Mouse (Mus musculus) C2C12 (cell line): ENCODE data around the gene Akap8.

ENCODE experiments used
- CTCF ChIP-seq: IDR thresholded peaks from one replicate; pipeline ENCODE4 v1.5.1; 2011; ENCODE audit not compliant: control insufficient read depth, insufficient read depth, insufficient read length
- MAX ChIP-seq: IDR thresholded peaks from one replicate; pipeline ENCODE4 v1.6.1; 2011; ENCODE audit warnings: mild to moderate bottlenecking, control low read depth
- MYOD1 ChIP-seq: IDR thresholded peaks from one replicate; pipeline ENCODE4 v1.6.1; 2011; ENCODE audit warnings: low read depth; ENCODE audit not compliant: control insufficient read depth, insufficient read length
- MYOG ChIP-seq: IDR thresholded peaks from one replicate; pipeline ENCODE4 v1.6.1; 2011; ENCODE audit not compliant: control insufficient read depth, insufficient read length; ENCODE audit errors: extremely low read depth

DNA sequence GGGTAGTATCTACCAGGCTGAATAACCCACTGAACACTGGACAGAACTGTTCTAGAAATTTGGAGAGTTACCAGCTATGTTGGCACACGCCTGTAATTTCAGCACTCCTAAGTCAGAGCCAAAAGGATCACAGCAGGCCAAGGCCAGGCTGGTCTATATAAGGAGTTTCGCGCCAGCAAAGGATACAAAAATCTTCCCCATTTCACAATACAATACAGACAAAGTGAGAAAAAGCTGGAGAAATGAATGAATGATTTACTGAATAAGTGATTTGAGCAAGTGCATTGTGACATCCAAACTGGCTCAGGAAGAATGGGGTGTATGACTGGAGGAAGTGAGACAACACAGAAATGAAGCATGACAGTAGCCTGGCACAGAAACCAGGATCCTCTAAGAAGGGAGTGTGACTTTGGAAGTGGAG lies 52.5 kb downstream of the Akap8 start:
- TF ChIP-seq CTCF = no peak
- TF ChIP-seq MYOG = no peak
- no peak for TF ChIP-seq MYOD1
- TF ChIP-seq MAX = no peak
